Mouse (Mus musculus) kidney, adult 2 months (tissue): ENCODE measurements around the gene Tcam1. TPM values are rescaled to one million over a fixed set of nuclear protein-coding genes. Genes with fewer than 3 reads are reported as not detected.

Experiments
- DNase-seq: peaks from one replicate; pipeline ENCODE4 v3.0.0; 2021
- H3K27ac ChIP-seq: fragments of 200-500 bp; 2 replicates; pipeline ENCODE4 v1.5.1; 2012; ENCODE audit warnings: low read depth, low read length, control low read depth, inconsistent platforms; ENCODE audit not compliant: insufficient read depth
- H3K27me3 ChIP-seq: fragments of 200-500 bp; replicated peaks from 2 replicates; pipeline ENCODE4 v1.6.1; 2012; ENCODE audit warnings: mild to moderate bottlenecking, moderate library complexity, low read length, inconsistent platforms; ENCODE audit not compliant: control insufficient read depth, insufficient read depth
- H3K36me3 ChIP-seq: fragments of 200-500 bp; 2 replicates; pipeline ENCODE4 v1.6.1; 2012; ENCODE audit warnings: mild to moderate bottlenecking, moderate library complexity, low read length, inconsistent platforms; ENCODE audit not compliant: control insufficient read depth, insufficient read depth
- H3K4me1 ChIP-seq: fragments of 200-500 bp; 2 replicates; pipeline ENCODE4 v1.6.1; 2011; ENCODE audit warnings: low read length; ENCODE audit not compliant: control insufficient read depth, insufficient read depth
- H3K4me3 ChIP-seq: fragments of 200-500 bp; 2 replicates; pipeline ENCODE4 v1.5.1; 2011; ENCODE audit warnings: mild to moderate bottlenecking, low read depth, low read length, control low read depth; ENCODE audit not compliant: insufficient read depth
- CTCF ChIP-seq: fragments of 200-500 bp; conservative IDR thresholded peaks from 2 replicates; pipeline ENCODE4 v1.5.1; 2011; ENCODE audit warnings: low read depth, mild to moderate bottlenecking, control low read depth, low read length, moderate library complexity, mixed read lengths; ENCODE audit not compliant: insufficient read depth, insufficient read length
- POLR2A ChIP-seq: fragments of 200-500 bp; IDR thresholded peaks from one replicate; pipeline ENCODE4 v1.6.1; 2011; ENCODE audit warnings: low read depth, low read length, control low read depth
- WGBS: fragments of 180-500 bp; shearing (Covaris S2); methylation state at CpG from one replicate; pipeline ENCODE4 v1.1.7; 2018; 5-methylcytosine and 5-hydroxymethylcytosine counted together
- polyA plus RNA-seq: library from polyadenylated mRNA; depleted of rRNA; stranded (reverse); fragments of >200 nt; gene quantifications from 2 replicates; pipeline ENCODE4 v1.2.3, GENCODE M21; 2012

The Tcam1 gene
- polyA plus RNA-seq, 1 experiment, result 0.02 TPM

DNA sequence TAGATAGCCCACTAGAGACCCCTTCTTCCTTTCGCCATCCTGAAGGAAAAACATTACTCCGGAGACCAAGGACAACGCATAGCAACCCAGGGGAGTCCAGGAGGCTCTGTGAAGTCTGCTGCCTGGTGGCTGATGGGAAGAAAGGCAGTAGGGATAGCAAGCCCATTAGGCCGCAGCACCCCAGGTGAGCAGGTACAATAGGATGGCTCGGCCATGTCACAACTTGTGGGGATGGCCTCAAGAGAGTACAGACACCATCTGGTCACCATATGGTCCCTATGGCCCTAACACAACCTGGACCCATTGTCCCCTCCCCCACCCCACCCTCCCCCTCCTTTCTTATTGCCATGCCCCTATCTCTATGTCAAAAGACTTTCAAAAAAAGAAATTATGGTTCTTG, 8.6 kb upstream of the Tcam1 start:
- Histone ChIP-seq H3K27ac (peak overlapping the region; percentile 73; the same call in 1 of the 2 replicates), H3K4me3 (no peak overlapping the region), H3K27me3 (no peaks in the 10 kb centered on the region), H3K4me1 (peaks cover 39% of the 10 kb centered on the region), H3K36me3 (peaks cover 11% of the 10 kb centered on the region)
- WGBS, result 75% methylated on average over 5 of the region's 5 CpGs
- DNase-seq, result no peak
- TF ChIP-seq CTCF (no peak), POLR2A (no peak)

DNA sequence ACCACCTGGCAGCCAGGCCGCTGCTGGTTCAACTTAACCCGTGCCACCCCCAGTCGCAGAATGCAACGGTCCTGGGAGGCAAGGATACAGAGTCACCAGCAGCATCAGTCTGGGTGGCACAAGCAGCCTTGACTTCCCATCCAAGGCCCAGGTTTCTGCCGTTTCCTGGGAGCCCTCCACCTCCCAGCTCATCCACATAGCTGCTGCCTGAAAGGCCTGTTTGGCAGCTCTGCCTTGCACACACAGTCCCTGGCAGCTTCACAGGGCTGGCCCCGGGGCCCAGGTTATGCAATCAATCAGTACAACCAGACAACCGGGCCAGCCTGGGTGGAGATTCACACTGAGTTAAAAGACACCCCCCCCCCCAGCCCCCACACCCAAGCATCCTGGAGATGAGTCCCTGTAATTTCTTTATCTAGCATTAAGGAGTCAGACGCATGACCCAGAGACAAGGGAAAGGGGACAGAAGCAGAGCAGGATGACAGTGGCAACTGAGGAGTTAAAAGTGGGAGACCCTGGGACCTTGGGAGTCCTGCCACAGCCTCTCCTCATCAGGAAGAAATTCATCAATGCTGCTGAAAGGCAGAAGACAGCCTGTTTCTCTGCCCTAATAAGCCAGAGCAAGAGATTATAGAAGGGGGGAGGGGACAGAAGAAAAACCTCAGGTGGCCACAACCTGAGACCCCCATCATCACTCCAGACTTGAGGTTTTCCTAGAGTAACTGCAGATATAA, 8.0 kb upstream of the Tcam1 start:
- no peak for TF ChIP-seq CTCF
- Histone ChIP-seq H3K4me3 (no peak overlapping the region), H3K36me3 (peaks cover 11% of the 10 kb centered on the region), H3K27me3 (no peaks in the 10 kb centered on the region), H3K4me1 (peaks cover 39% of the 10 kb centered on the region), H3K27ac (peak overlapping the region; percentile 61)
- WGBS, result 39% methylated on average over 8 of the region's 8 CpGs
- peak; percentile 87 for DNase-seq

DNA sequence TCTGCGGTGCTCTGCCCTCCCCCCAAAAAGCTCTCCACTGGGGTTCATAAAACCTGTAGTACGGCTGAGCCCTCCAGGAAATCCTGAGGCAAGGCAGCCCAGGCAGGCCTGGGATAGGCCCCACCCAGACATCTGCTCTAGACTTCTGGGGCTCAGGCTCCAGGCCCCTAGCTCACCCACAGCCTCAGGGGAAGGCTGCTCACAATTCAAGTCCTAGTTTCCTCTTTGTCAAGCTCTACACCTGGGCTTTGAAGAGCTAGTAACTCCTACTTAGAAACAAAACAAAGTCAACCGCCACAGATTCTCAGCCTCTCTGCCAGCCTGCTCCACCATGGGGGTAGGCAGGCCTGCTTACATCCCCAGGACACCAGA, 7.4 kb upstream of the Tcam1 start:
- Histone ChIP-seq H3K36me3 (peaks cover 11% of the 10 kb centered on the region), H3K27me3 (no peaks in the 10 kb centered on the region), H3K4me1 (peaks cover 39% of the 10 kb centered on the region), H3K27ac (peak overlapping the region; percentile 54), H3K4me3 (no peak overlapping the region)
- TF ChIP-seq CTCF, result no peak
- TF ChIP-seq POLR2A, result no peak
- peak; percentile 40 for DNase-seq
- WGBS, result 29% methylated on average over 3 of the region's 3 CpGs

DNA sequence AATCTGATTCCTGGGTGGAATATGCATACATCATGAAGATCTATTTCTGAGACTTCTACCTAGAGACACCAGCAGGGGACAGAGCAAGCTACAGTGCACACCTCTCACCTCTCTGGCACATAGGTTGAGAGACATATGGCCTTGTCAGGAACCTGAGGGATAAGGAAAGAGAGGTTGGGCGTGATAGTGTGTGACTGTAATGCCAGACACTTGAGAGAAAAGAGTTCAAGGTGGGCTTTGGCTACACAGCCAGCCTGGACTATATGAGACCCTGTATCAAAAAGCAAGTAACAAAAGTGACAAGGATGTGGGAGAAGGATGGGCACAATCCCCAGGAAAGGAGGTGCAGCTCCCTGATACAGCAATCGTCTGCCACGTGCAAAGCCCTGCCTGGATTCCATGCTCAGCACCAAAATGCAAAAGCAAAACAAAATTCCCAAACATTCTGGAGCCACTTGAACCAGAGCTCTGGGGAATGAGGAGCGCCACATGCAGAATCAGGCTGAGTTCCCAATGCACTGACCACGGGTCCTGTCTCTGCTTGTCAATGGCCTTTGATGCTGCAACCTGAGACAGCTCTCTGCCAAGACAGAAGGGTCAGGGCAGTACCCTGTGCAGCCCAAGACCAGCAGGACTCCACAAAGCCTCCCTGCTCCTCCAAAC, 5.2 kb upstream of the Tcam1 start:
- TF ChIP-seq POLR2A (no peak), CTCF (no peak)
- WGBS, result 16% methylated on average over 5 of the region's 5 CpGs
- DNase-seq, result peak; percentile 29
- peaks cover 4% of the 10 kb centered on the region for H3K36me3 ChIP-seq
- H3K27me3 ChIP-seq, result no peaks in the 10 kb centered on the region
- H3K27ac ChIP-seq, result peak overlapping the region; percentile 75
- H3K4me1 ChIP-seq, result peaks cover 41% of the 10 kb centered on the region
- H3K4me3 ChIP-seq, result peak overlapping the region; percentile 74

DNA sequence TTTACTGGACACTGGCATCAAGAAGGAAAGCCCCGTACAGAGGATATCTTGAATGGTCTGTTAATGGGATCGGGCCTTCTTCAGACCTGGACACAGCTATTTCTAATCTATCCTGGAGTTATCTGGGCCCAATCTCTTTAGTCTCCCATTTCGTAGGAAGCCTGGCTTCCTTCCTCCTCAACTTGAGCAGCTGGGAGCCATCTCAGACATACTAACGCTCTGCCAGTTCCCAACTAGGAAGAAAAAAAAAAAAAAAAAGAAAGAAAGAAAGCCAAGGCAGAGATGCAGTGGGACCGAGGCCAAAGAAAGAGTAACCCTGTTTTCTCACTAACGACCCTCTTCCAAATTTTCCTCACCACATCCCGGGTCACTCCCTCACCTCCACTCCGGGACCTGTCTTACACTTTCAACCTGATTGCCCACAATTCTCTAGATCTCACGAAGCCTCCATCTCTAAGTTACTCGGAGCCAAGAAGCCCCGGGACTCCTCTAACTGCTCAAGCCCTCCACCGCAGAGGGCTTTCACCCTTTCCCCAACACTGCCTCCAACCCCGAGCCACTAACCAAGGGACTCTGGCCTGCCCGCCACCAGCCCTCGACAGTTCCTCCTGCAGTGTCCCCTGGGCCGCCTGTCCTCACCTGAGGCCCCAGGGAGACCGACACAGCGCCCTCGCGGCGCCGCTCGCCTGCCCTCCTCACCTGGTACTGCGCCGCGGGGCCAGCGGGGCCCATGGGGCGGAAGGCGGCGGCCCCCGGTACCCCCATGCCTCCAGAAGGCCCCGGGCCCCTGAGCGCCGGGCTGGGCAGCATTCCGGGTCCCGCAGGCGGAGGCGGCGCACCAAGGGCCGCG, 4.5 kb upstream of the Tcam1 start:
- DNase-seq, result peak; percentile 63
- Histone ChIP-seq H3K4me1 (peaks cover 40% of the 10 kb centered on the region), H3K36me3 (no peaks in the 10 kb centered on the region; the same call in 1 of the 2 replicates), H3K4me3 (peak overlapping the region; percentile 74), H3K27me3 (no peaks in the 10 kb centered on the region), H3K27ac (peak overlapping the region; percentile 75)
- TF ChIP-seq POLR2A (no peak), CTCF (no peak)
- 1% methylated on average over 41 of the region's 41 CpGs for WGBS

DNA sequence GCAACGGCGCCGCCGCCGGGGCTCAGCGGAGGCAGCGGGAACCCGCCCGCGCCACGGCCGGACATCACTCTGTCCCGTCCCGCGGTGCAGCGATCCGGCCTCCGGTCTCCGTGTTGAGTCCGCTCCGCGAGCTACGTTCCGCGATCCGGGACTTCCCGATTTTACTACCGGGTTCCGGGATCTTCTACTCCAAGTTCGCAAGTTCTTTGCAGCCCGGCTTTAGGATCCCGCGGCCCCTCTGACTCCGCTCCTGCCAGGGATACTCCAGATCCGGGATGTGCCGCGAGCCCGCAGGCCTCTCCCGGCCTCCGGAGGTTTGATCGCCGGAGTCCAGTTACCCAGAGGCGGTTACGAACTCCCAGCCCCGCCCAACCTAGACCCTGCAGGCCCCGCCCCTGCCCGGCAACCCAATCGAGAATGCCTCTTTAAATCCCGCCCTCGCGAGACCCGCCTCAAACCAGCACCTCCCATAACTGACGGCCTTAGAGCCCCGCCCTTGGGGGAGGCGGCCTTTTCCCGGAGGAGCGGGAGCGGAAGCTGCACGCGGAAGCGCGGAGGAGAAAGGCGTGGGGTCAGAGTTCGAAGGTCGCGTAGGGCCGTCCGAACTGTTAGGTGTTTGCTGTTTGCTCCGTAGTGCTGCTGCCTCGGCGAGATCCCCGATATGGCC, 3.7 kb upstream of the Tcam1 start, which contains the start of gene Smarcd2:
Smarcd2 (minus strand) TSS at position 329 of the 667 bp plus-strand sequence.
- DNase-seq, result peak; percentile 100
- under 1% methylated on average over 72 of the region's 72 CpGs for WGBS

DNA sequence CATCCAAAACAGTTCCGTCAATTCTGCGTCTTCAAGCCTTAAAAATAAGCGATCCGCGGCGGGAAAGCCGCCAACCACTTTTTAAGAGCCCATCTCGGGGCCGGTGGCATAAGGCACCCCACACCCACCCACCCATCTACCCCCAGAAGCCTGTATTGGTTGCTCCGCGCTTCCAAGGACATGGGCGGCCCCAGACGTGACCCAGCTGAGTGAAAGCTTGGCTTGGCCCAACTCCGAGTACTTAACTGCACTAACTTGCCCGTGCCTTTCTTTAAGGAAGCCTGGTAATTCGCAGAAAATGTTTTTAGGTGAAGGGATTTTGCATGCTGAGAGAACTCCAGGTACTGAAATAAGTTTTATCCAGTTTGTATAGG, 3.2 kb upstream of the Tcam1 start:
- DNase-seq, result no peak
- 6% methylated on average over 16 of the region's 16 CpGs for WGBS
- H3K27me3 ChIP-seq, result no peaks in the 10 kb centered on the region
- peak overlapping the region; percentile 63 for H3K27ac ChIP-seq
- TF ChIP-seq POLR2A (no peak), CTCF (no peak)
- peak overlapping the region; percentile 58 for H3K4me3 ChIP-seq
- H3K36me3 ChIP-seq, result no peaks in the 10 kb centered on the region
- H3K4me1 ChIP-seq, result peaks cover 28% of the 10 kb centered on the region

More for the DNA sequence above, 3.7 kb upstream of the Tcam1 start, which contains the start of gene Smarcd2:
- Histone ChIP-seq H3K27me3 (no peaks in the 10 kb centered on the region), H3K4me1 (peaks cover 33% of the 10 kb centered on the region), H3K27ac (peak within 1 kb of the TSS; percentile 75), H3K36me3 (no peaks in the 10 kb centered on the region), H3K4me3 (peak within 1 kb of the TSS; percentile 74)
- TF ChIP-seq CTCF (no peak), POLR2A (peak; percentile 75)
